9 mouse cellular contexts compared by ENCODE assay signal in the genomic region with DNA sequence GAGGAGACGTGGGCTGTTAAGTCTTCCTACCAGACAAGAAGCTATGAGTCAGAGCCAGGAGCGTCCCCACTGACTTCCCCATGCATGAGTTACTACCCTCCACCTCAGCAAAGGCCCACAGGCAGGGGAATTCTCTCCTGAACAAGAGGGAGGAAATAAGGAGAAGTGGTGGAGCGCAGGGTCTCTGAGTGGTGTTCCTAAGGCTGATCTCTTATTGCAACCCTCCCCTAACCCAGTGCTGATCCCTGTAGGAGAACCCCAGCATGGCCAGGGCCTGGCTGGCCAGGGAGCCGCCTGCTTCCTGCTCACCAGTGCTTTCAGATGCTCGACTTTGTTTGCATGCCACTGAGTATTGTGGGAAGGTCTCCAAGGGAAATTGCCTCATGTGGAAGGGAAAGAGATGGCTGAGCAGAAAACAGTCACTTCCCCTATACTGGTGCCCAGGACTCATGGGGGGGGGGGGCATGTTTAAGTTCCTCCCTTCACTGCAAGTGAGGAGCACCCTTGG.
DNase-seq lines count a peak whose midpoint lies in the region; ATAC-seq and TF ChIP-seq lines count a peak whose summit lies in the region.
"Had no signal": no experiment of that assay in that cellular context is flagged by ENCODE, and none has a peak within 500 bp of the region (broad histone marks: within the 10 kb centered on the region; RNA-seq: fewer than 3 reads in every experiment).

No protein-coding gene starts in this region.

- H3K4me3 ChIP-seq in heart, postnatal 0 days (ENCODE audit: low read depth, low read length): no peak overlapping the region
- no peak overlapping the region for H3K4me3 ChIP-seq in liver, postnatal 0 days (ENCODE audit: low read depth, low read length)
- H3K4me3 ChIP-seq: stomach, embryonic 15.5 days had no signal

- peak; percentile 67 for ATAC-seq in heart, postnatal 0 days (ENCODE audit: insufficient read depth, low read depth)
- ATAC-seq in liver, postnatal 0 days: peak; percentile 76

- WGBS in heart, postnatal 0 days: 50% methylated on average over 5 of the region's 5 CpGs
- WGBS in liver, postnatal 0 days (ENCODE audit: insufficient replicate concordance): 39% methylated on average over 5 of the region's 5 CpGs

- peaks cover 26% of the 10 kb centered on the region for H3K4me1 ChIP-seq in heart, postnatal 0 days (ENCODE audit: control insufficient read depth, insufficient read depth)
- H3K4me1 ChIP-seq in liver, postnatal 0 days (ENCODE audit: insufficient read depth): peaks cover 9% of the 10 kb centered on the region
- H3K4me1 ChIP-seq: stomach, embryonic 15.5 days had no signal

- H3K9me3 ChIP-seq in heart, postnatal 0 days (replicated peaks; ENCODE audit: control insufficient read depth, low read length): peaks cover 17% of the 10 kb centered on the region
- H3K9me3 ChIP-seq in liver, postnatal 0 days (ENCODE audit: low read length): peaks cover 9% of the 10 kb centered on the region
- H3K9me3 ChIP-seq: stomach, embryonic 15.5 days had no signal

- no peak overlapping the region for H3K9ac ChIP-seq in heart, postnatal 0 days (replicated peaks; ENCODE audit: low read depth, low read length)
- H3K9ac ChIP-seq in liver, postnatal 0 days (replicated peaks): no peak overlapping the region
- H3K9ac ChIP-seq: stomach, embryonic 15.5 days had no signal

- TF ChIP-seq EP300 in heart, postnatal 0 days (IDR thresholded peaks at IDR 0.05; ENCODE audit: low read depth): peak; percentile 41; the same call in 1 of the 2 replicates
- no peak for TF ChIP-seq EP300 in liver, postnatal 0 days (IDR thresholded peaks at IDR 0.05; ENCODE audit: low read depth)

- no peak overlapping the region for H3K4me2 ChIP-seq in heart, postnatal 0 days (ENCODE audit: low read depth, low read length)
- H3K4me2 ChIP-seq in liver, postnatal 0 days (ENCODE audit: low read depth, low read length): no peak overlapping the region
- H3K4me2 ChIP-seq: stomach, embryonic 15.5 days had no signal

- peak overlapping the region; percentile 89 for H3K27ac ChIP-seq in heart, postnatal 0 days (ENCODE audit: low read depth)
- peak overlapping the region; percentile 88 for H3K27ac ChIP-seq in liver, postnatal 0 days (ENCODE audit: low read depth)
- H3K27ac ChIP-seq: stomach, embryonic 15.5 days had no signal

- 0 out of 2 replicates have a peak, but pooled peaks have one; percentile 0 for TF ChIP-seq CTCF in heart, postnatal 0 days (IDR thresholded peaks at IDR 0.05; ENCODE audit: low read depth)
- TF ChIP-seq CTCF in liver, postnatal 0 days (IDR thresholded peaks at IDR 0.05; ENCODE audit: low read depth): no peak

- peak; percentile 49 for DNase-seq in adrenal gland, adult 2 months
- no peak for DNase-seq in adrenal gland, postnatal 14 days
- peak; percentile 63 for DNase-seq in NIH3T3 (ENCODE audit: low read depth)
- peak; percentile 64 for DNase-seq in heart, postnatal 0 days (ENCODE audit: low spot score)
- DNase-seq in liver, postnatal 0 days: peak; percentile 47
- no peak for DNase-seq in cerebellum, adult 9-11 months
- DNase-seq in MN1 (ENCODE audit: low spot score): no peak
- DNase-seq in ovary, postnatal 10 days (ENCODE audit: low spot score): no peak

- H3K36me3 ChIP-seq in heart, postnatal 0 days (replicated peaks; ENCODE audit: control insufficient read depth, insufficient read depth, low read length): no peaks in the 10 kb centered on the region
- H3K36me3 ChIP-seq in liver, postnatal 0 days (replicated peaks; ENCODE audit: insufficient read depth, low read length): no peaks in the 10 kb centered on the region
- H3K36me3 ChIP-seq: stomach, embryonic 15.5 days had no signal

- no peaks in the 10 kb centered on the region for H3K27me3 ChIP-seq in heart, postnatal 0 days (ENCODE audit: control insufficient read depth, insufficient read depth, low read length)
- H3K27me3 ChIP-seq in liver, postnatal 0 days (ENCODE audit: insufficient read depth, low read length): no peaks in the 10 kb centered on the region
- H3K27me3 ChIP-seq: stomach, embryonic 15.5 days had no signal

Comparison
In these comparisons a context has a peak if more than half of its experiments do, and no peak if none do; other contexts are left out.
1. DNase-seq: peak in adrenal gland, adult 2 months (single experiment), NIH3T3 (single experiment), heart, postnatal 0 days (single experiment) and liver, postnatal 0 days (single experiment); none in adrenal gland, postnatal 14 days (single experiment), cerebellum, adult 9-11 months (single experiment), MN1 (single experiment) and ovary, postnatal 10 days (single experiment).